Mouse (Mus musculus) embryonic facial prominence, embryonic 14.5 days (tissue): ENCODE results near the gene Cdc6. TPM values are rescaled to one million over a fixed set of nuclear protein-coding genes. Genes with fewer than 3 reads are reported as not detected.
"Not testable (repeated sequence)": the region's sequence is repeated elsewhere in the genome, so short reads cannot be mapped to it uniquely, and the experiment has no call there.

ENCODE experiments used
- ATAC-seq: fragments of 200-750 bp; cut with Nextera tagmentation; 2 replicates; pipeline ENCODE4 v1.8.0; 2017; ENCODE audit warnings: low read depth, moderate number of reproducible peaks, moderate TSS enrichment
- DNase-seq: peaks from one replicate; pipeline ENCODE4 v3.0.0-alpha.2; 2015; ENCODE audit warnings: low spot score
- H3K27ac ChIP-seq: fragments of 300-500 bp; sonication (generic); replicated peaks from 2 replicates; pipeline ENCODE4 v1.5.1; 2014; ENCODE audit warnings: low read depth, mild to moderate bottlenecking, low read length, moderate library complexity
- H3K27me3 ChIP-seq: fragments of 300-500 bp; sonication (generic); replicated peaks from 2 replicates; pipeline ENCODE4 v1.6.1; 2014; ENCODE audit warnings: low read length; ENCODE audit not compliant: control insufficient read depth, insufficient read depth
- H3K36me3 ChIP-seq: fragments of 300-500 bp; sonication (generic); 2 replicates; pipeline ENCODE4 v1.6.1; 2014; ENCODE audit warnings: low read length, mixed read lengths; ENCODE audit not compliant: control insufficient read depth, insufficient read depth
- H3K4me1 ChIP-seq: fragments of 300-500 bp; sonication (generic); 2 replicates; pipeline ENCODE4 v1.6.1; 2014; ENCODE audit warnings: antibody characterized with exemption, low read length; ENCODE audit not compliant: control insufficient read depth, insufficient read depth
- H3K4me2 ChIP-seq: fragments of 300-500 bp; sonication (generic); 2 replicates; pipeline ENCODE4 v1.6.1; 2014; ENCODE audit warnings: low read depth, mild to moderate bottlenecking, low read length, moderate library complexity, mixed read lengths
- H3K4me3 ChIP-seq: fragments of 300-500 bp; sonication (generic); 2 replicates; pipeline ENCODE4 v1.5.1; 2014; ENCODE audit warnings: low read depth, mild to moderate bottlenecking, low read length
- H3K9ac ChIP-seq: fragments of 300-500 bp; sonication (generic); 2 replicates; pipeline ENCODE4 v1.6.1; 2014; ENCODE audit warnings: low read depth, mild to moderate bottlenecking, low read length, moderate library complexity, mixed read lengths
- H3K9me3 ChIP-seq: fragments of 300-500 bp; sonication (generic); 2 replicates; pipeline ENCODE4 v1.6.1; 2016; ENCODE audit warnings: low read length; ENCODE audit not compliant: control insufficient read depth
- WGBS: fragments of 180-500 bp; shearing (Covaris S2); extraction: QIAGEN DNeasy Blood & Tissue Kit; methylation state at CpG from one replicate; pipeline ENCODE4 v1.1.7; 2014; 5-methylcytosine and 5-hydroxymethylcytosine counted together
- polyA plus RNA-seq: library from polyadenylated mRNA; unstranded; fragments of >200 nt; fragmentation: Nextera tagmentation; extraction: Ambion mirVana; gene quantifications from 2 replicates; pipeline ENCODE4 v1.2.1, GENCODE M21; 2014

Gene Cdc6
- polyA plus RNA-seq, 1 experiment from 2014 or later, result 22.7 TPM

GRCm38 (mm10) chr11:98916376-98916775, 8.8 kb downstream of the Cdc6 start:
- H3K4me2 ChIP-seq, H3K27ac ChIP-seq, H3K9ac ChIP-seq, H3K27me3 ChIP-seq, H3K9me3 ChIP-seq, ATAC-seq, H3K4me3 ChIP-seq, DNase-seq, H3K4me1 ChIP-seq: not testable (repeated sequence)
- peaks cover 51% of the 10 kb centered on the region for H3K36me3 ChIP-seq
- 89% methylated on average over 3 of the region's 3 CpGs for WGBS

DNA sequence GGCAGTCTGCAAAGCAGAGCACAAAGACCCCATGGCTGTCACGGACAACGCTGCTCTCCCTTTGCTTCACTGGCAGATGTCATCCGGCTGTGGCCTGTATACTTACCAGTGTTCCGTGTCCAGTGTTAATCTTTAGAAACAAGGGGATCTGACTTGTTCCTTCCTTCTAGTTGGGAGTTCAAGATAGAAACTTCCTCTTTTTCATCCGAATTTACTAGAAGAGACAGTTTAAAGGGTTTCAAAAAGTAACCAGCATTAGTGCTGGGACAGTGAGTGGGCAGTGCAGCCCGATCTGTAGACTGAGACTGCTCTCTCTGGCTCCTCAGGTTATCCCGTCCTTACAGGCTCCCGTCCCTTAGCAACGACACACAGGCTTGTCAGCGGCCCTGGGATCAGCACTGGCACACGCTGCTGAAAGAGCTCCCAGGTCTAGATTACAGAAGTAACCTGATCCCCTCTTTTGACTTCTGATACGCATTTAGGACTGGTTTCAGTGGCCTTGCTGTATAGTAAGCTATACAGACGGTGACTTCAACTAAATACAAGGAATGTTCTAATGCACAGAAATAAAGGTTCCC, 9.9 kb downstream of the Cdc6 start:
- no peaks in the 10 kb centered on the region for H3K27me3 ChIP-seq
- 53% methylated on average over 13 of the region's 13 CpGs for WGBS
- peaks cover 2% of the 10 kb centered on the region; the same call in 1 of the 2 replicates for H3K4me1 ChIP-seq
- H3K4me3 ChIP-seq, result no peak overlapping the region
- ATAC-seq (no peak), DNase-seq (no peak)
- H3K4me2 ChIP-seq, result no peak overlapping the region
- H3K9ac ChIP-seq, result 0 out of 2 replicates have a peak overlapping the region, but pooled peaks have one; percentile 14
- H3K9me3 ChIP-seq, result no peaks in the 10 kb centered on the region
- peaks cover 44% of the 10 kb centered on the region for H3K36me3 ChIP-seq
- peak overlapping the region; percentile 1; the same call in 1 of the 2 replicates for H3K27ac ChIP-seq

DNA sequence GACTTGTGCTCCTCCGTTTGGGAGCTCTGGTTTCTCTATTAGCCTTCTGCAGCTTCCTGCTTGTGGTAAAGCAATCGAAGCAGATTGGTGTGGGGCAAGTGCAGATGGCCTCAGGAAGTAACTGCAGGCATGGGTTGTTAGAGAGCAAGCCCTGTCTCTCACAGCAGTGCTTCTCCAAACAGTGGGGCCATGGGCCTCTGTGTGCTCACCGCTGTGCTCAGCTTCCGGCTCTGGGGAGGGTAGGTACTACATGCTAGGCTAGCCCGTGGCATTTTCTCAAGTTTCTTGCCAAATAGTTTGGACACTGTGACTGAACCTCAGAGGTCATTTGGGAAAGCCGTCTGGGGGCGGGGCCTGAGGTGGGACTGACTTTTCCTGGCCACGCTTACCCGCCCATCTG, 10.6 kb downstream of the Cdc6 start:
- no peak for ATAC-seq
- H3K36me3 ChIP-seq, result peaks cover 44% of the 10 kb centered on the region
- 0 out of 2 replicates have a peak overlapping the region, but pooled peaks have one; percentile 14 for H3K9ac ChIP-seq
- no peak overlapping the region for H3K4me2 ChIP-seq
- H3K27me3 ChIP-seq, result no peaks in the 10 kb centered on the region
- no peak overlapping the region for H3K4me3 ChIP-seq
- H3K9me3 ChIP-seq, result no peaks in the 10 kb centered on the region
- DNase-seq, result peak; percentile 34
- H3K4me1 ChIP-seq, result peaks cover 5% of the 10 kb centered on the region; the same call in 1 of the 2 replicates
- 0 out of 2 replicates have a peak overlapping the region, but pooled peaks have one; percentile 1 for H3K27ac ChIP-seq
- 64% methylated on average over 9 of the region's 9 CpGs for WGBS

GRCm38 (mm10) chr11:98919009-98919408, 11.4 kb downstream of the Cdc6 start:
- no peaks in the 10 kb centered on the region for H3K27me3 ChIP-seq
- H3K4me1 ChIP-seq, result peaks cover 12% of the 10 kb centered on the region
- DNase-seq (no peak), ATAC-seq (no peak)
- no peak overlapping the region for H3K4me2 ChIP-seq
- H3K4me3 ChIP-seq, result no peak overlapping the region
- no peak overlapping the region for H3K27ac ChIP-seq
- H3K9me3 ChIP-seq, result no peaks in the 10 kb centered on the region
- 93% methylated on average over 11 of the region's 11 CpGs for WGBS
- peaks cover 43% of the 10 kb centered on the region for H3K36me3 ChIP-seq
- H3K9ac ChIP-seq, result no peak overlapping the region

DNA sequence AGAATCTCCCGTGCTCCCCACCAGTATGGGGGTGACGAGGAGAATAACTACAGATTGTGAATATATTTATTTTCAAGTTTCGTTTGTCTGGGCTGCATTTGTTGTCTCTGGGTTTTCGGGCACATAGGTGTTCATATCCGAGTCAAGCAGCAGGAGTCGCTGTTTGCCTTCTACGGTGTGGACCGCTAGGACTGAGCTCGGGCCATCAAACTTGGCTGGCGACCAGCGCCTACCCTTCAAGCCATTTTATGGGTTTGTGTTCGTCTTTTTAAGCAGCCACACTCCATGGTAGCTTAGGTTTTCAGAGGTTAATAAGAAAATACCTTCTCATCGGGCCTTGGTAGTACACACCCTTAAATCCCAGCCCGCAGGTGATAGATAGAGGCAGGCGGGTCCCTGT, 14.2 kb downstream of the Cdc6 start:
- H3K4me3 ChIP-seq, H3K27me3 ChIP-seq, ATAC-seq, H3K4me2 ChIP-seq, H3K9ac ChIP-seq, H3K9me3 ChIP-seq: not testable (repeated sequence)
- Histone ChIP-seq H3K4me1 (peaks cover 39% of the 10 kb centered on the region), H3K27ac (peak overlapping the region; percentile 92; the same call in 1 of the 2 replicates), H3K36me3 (peaks cover 24% of the 10 kb centered on the region)
- peak; percentile 83 for DNase-seq
- 36% methylated on average over 15 of the region's 15 CpGs for WGBS

GRCm38 (mm10) chr11:98922307-98922706, 14.7 kb downstream of the Cdc6 start:
- peak; percentile 74 for DNase-seq
- not testable (repeated sequence) for H3K27me3 ChIP-seq, H3K4me3 ChIP-seq, ATAC-seq, H3K9me3 ChIP-seq
- Histone ChIP-seq H3K4me2 (peak overlapping the region; percentile 40), H3K27ac (peak overlapping the region; percentile 92), H3K4me1 (peaks cover 43% of the 10 kb centered on the region), H3K36me3 (peaks cover 19% of the 10 kb centered on the region), H3K9ac (peak overlapping the region; percentile 34; the same call in 1 of the 2 replicates)
- WGBS, result 13% methylated on average over 10 of the region's 10 CpGs

- Histone ChIP-seq H3K4me2 (peak overlapping the region; percentile 40), H3K9ac (peak overlapping the region; percentile 34; the same call in 1 of the 2 replicates), H3K4me1 (peaks cover 50% of the 10 kb centered on the region), H3K36me3 (peaks cover 19% of the 10 kb centered on the region), H3K27ac (peak overlapping the region; percentile 92)
- not testable (repeated sequence) for H3K9me3 ChIP-seq, H3K27me3 ChIP-seq, H3K4me3 ChIP-seq
- WGBS, result 16% methylated on average over 16 of the region's 16 CpGs
- ATAC-seq (peak; percentile 73), DNase-seq (peak; percentile 95)
Measured at GRCm38 (mm10) chr11:98922851-98923711, 15.5 kb downstream of the Cdc6 start.

DNA sequence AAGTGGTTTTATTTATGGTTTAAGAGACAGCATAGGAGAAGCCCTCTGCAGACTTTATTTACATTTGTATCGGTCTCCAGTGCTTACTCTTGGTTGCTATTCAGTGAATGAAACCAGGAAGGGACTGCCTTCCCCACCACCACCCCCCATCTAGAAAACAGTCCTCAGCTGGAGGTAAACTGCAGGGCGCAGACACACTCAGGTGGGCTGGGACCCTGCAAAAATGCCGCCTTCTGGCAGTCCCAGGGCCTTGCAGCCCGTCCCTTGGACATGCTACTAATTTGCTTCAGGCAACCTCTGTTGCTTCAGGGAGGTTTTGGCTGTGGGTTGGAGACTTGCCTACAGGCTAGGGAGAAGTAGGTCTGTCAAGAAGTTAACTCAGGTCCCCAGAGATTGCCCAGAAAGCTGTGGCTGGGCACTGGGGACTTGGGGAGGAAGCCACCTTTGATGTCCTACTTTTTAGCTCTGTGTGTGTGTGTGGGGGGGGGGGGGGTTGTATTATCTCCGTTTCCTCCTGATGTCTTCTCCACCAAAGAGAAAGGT, 17.1 kb downstream of the Cdc6 start:
- H3K27me3 ChIP-seq, result no peaks in the 10 kb centered on the region
- H3K27ac ChIP-seq, result peak overlapping the region; percentile 92
- 34% methylated on average over 5 of the region's 5 CpGs for WGBS
- no peak for ATAC-seq
- H3K4me1 ChIP-seq, result peaks cover 66% of the 10 kb centered on the region
- peaks cover 8% of the 10 kb centered on the region for H3K36me3 ChIP-seq
- no peak for DNase-seq
- H3K9ac ChIP-seq, result no peak overlapping the region
- H3K4me3 ChIP-seq, result no peak overlapping the region
- no peaks in the 10 kb centered on the region for H3K9me3 ChIP-seq
- peak overlapping the region; percentile 49 for H3K4me2 ChIP-seq
